Mouse (Mus musculus): ENCODE measurements around the gene Ksr1. TPM values are rescaled to one million over a fixed set of nuclear protein-coding genes. Genes with fewer than 3 reads are reported as not detected.
A peak's percentile ranks its signal among the peaks of the same experiment; 100 is the strongest.

Ksr1 gene
- polyA plus RNA-seq, 1 experiment from 2014 or later, result 0.81 TPM

GRCm38 (mm10) chr11:79018954-79019704 lies 127.1 kb downstream of the Ksr1 start:
- 49% methylated on average over 11 of the region's 11 CpGs for WGBS (ENCODE audit: insufficient replicate concordance)
- Histone ChIP-seq H3K4me1 (ENCODE audit: insufficient read depth) (peaks cover 12% of the 10 kb centered on the region), H3K9ac (replicated peaks) (no peak overlapping the region), H3K27ac (ENCODE audit: low read depth) (no peak overlapping the region), H3K36me3 (replicated peaks; ENCODE audit: insufficient read depth, low read length) (no peaks in the 10 kb centered on the region; the same call in 1 of the 2 replicates), H3K27me3 (ENCODE audit: insufficient read depth, low read length) (no peaks in the 10 kb centered on the region), H3K4me2 (ENCODE audit: low read depth, low read length) (no peak overlapping the region), H3K4me3 (ENCODE audit: low read depth, low read length) (no peak overlapping the region), H3K9me3 (ENCODE audit: low read length) (no peaks in the 10 kb centered on the region)
- ATAC-seq, result peak; percentile 57
- DNase-seq, result peak; percentile 86
- TF ChIP-seq EP300 (IDR thresholded peaks at IDR 0.05; ENCODE audit: low read depth), result no peak
- peak; percentile 85 for TF ChIP-seq CTCF (IDR thresholded peaks at IDR 0.05; ENCODE audit: low read depth)

GRCm38 (mm10) chr11:79017161-79017606 lies 129.0 kb downstream of the Ksr1 start:
- WGBS (ENCODE audit: insufficient replicate concordance), result 32% methylated on average over 7 of the region's 7 CpGs
- H3K27ac ChIP-seq (ENCODE audit: low read depth), result peak overlapping the region; percentile 52
- ATAC-seq (peak; percentile 20; the same call in 1 of the 2 replicates), DNase-seq (no peak)
- no peak for TF ChIP-seq CTCF (IDR thresholded peaks at IDR 0.05; ENCODE audit: low read depth)
- no peaks in the 10 kb centered on the region for H3K27me3 ChIP-seq (ENCODE audit: insufficient read depth, low read length)
- H3K9ac ChIP-seq (replicated peaks), result no peak overlapping the region
- H3K36me3 ChIP-seq (replicated peaks; ENCODE audit: insufficient read depth, low read length), result no peaks in the 10 kb centered on the region; the same call in 1 of the 2 replicates
- H3K4me3 ChIP-seq (ENCODE audit: low read depth, low read length), result no peak overlapping the region
- H3K4me1 ChIP-seq (ENCODE audit: insufficient read depth), result peaks cover 3% of the 10 kb centered on the region
- H3K4me2 ChIP-seq (ENCODE audit: low read depth, low read length), result peak overlapping the region; percentile 40; the same call in 1 of the 2 replicates
- H3K9me3 ChIP-seq (ENCODE audit: low read length), result no peaks in the 10 kb centered on the region

GRCm38 (mm10) chr11:79016236-79016635 lies 130.0 kb downstream of the Ksr1 start:
- ATAC-seq (no peak), DNase-seq (no peak)
- Histone ChIP-seq H3K36me3 (replicated peaks; ENCODE audit: insufficient read depth, low read length) (no peaks in the 10 kb centered on the region; the same call in 1 of the 2 replicates), H3K27ac (ENCODE audit: low read depth) (no peak overlapping the region), H3K27me3 (ENCODE audit: insufficient read depth, low read length) (no peaks in the 10 kb centered on the region), H3K9me3 (ENCODE audit: low read length) (no peaks in the 10 kb centered on the region), H3K4me2 (ENCODE audit: low read depth, low read length) (no peak overlapping the region), H3K4me1 (ENCODE audit: insufficient read depth) (peaks cover 2% of the 10 kb centered on the region), H3K4me3 (ENCODE audit: low read depth, low read length) (no peak overlapping the region), H3K9ac (replicated peaks) (no peak overlapping the region)
- 78% methylated on average over 12 of the region's 12 CpGs for WGBS (ENCODE audit: insufficient replicate concordance)
- TF ChIP-seq CTCF (IDR thresholded peaks at IDR 0.05; ENCODE audit: low read depth), result no peak
- no peak for TF ChIP-seq EP300 (IDR thresholded peaks at IDR 0.05; ENCODE audit: low read depth)

- Histone ChIP-seq H3K27me3 (ENCODE audit: insufficient read depth, low read length) (no peaks in the 10 kb centered on the region), H3K4me3 (ENCODE audit: low read depth, low read length) (no peak overlapping the region), H3K4me2 (ENCODE audit: low read depth, low read length) (no peak overlapping the region), H3K36me3 (replicated peaks; ENCODE audit: insufficient read depth, low read length) (no peaks in the 10 kb centered on the region; the same call in 1 of the 2 replicates), H3K27ac (ENCODE audit: low read depth) (no peak overlapping the region), H3K9me3 (ENCODE audit: low read length) (no peaks in the 10 kb centered on the region), H3K4me1 (ENCODE audit: insufficient read depth) (peaks cover 2% of the 10 kb centered on the region), H3K9ac (replicated peaks) (no peak overlapping the region)
- DNase-seq, result peak; percentile 11
- no peak for ATAC-seq
- no peak for TF ChIP-seq CTCF (IDR thresholded peaks at IDR 0.05; ENCODE audit: low read depth)
- no peak for TF ChIP-seq EP300 (IDR thresholded peaks at IDR 0.05; ENCODE audit: low read depth)
- WGBS (ENCODE audit: insufficient replicate concordance), result 89% methylated on average over 24 of the region's 24 CpGs
Measured at GRCm38 (mm10) chr11:79015660-79016215, 130.5 kb downstream of the Ksr1 start.

- Histone ChIP-seq H3K4me3 (ENCODE audit: low read depth, low read length) (no peak overlapping the region), H3K36me3 (replicated peaks; ENCODE audit: insufficient read depth, low read length) (no peaks in the 10 kb centered on the region), H3K27ac (ENCODE audit: low read depth) (no peak overlapping the region), H3K4me2 (ENCODE audit: low read depth, low read length) (no peak overlapping the region), H3K9ac (replicated peaks) (no peak overlapping the region), H3K4me1 (ENCODE audit: insufficient read depth) (peaks cover 2% of the 10 kb centered on the region), H3K27me3 (ENCODE audit: insufficient read depth, low read length) (no peaks in the 10 kb centered on the region), H3K9me3 (ENCODE audit: low read length) (no peaks in the 10 kb centered on the region)
- peak; percentile 12 for DNase-seq
- 77% methylated on average over 15 of the region's 15 CpGs for WGBS (ENCODE audit: insufficient replicate concordance)
- no peak for TF ChIP-seq EP300 (IDR thresholded peaks at IDR 0.05; ENCODE audit: low read depth)
- no peak for TF ChIP-seq CTCF (IDR thresholded peaks at IDR 0.05; ENCODE audit: low read depth)
- ATAC-seq, result no peak
Measured at GRCm38 (mm10) chr11:79014602-79015325, 131.4 kb downstream of the Ksr1 start.

- 63% methylated on average over 9 of the region's 9 CpGs for WGBS (ENCODE audit: insufficient replicate concordance)
- Histone ChIP-seq H3K36me3 (replicated peaks; ENCODE audit: insufficient read depth, low read length) (no peaks in the 10 kb centered on the region), H3K27me3 (ENCODE audit: insufficient read depth, low read length) (no peaks in the 10 kb centered on the region), H3K4me3 (ENCODE audit: low read depth, low read length) (no peak overlapping the region), H3K4me2 (ENCODE audit: low read depth, low read length) (no peak overlapping the region), H3K4me1 (ENCODE audit: insufficient read depth) (peaks cover 2% of the 10 kb centered on the region), H3K9ac (replicated peaks) (no peak overlapping the region), H3K9me3 (ENCODE audit: low read length) (no peaks in the 10 kb centered on the region), H3K27ac (ENCODE audit: low read depth) (no peak overlapping the region)
- DNase-seq (peak; percentile 10), ATAC-seq (no peak)
- no peak for TF ChIP-seq EP300 (IDR thresholded peaks at IDR 0.05; ENCODE audit: low read depth)
- TF ChIP-seq CTCF (IDR thresholded peaks at IDR 0.05; ENCODE audit: low read depth), result no peak
Measured at GRCm38 (mm10) chr11:79013806-79014205, 132.4 kb downstream of the Ksr1 start.

All from liver, postnatal 0 days (tissue).